Mouse (Mus musculus) cortical plate, adult 2 months (tissue): ENCODE measurements at regions not wholly inside any gene's neighbourhood (a gene's known extent, or its start where the extent isn't known, plus 50 kb on each side); places are given as distances from the start of the nearest gene placed in this dataset.
A peak's percentile ranks its signal among the peaks of the same experiment; 100 is the strongest.

Experiments used
- H3K27ac ChIP-seq: fragments of 200-500 bp; 2 replicates; pipeline ENCODE4 v1.5.1; 2012; ENCODE audit warnings: low read length, control low read depth, inconsistent platforms; ENCODE audit not compliant: insufficient read depth
- H3K4me1 ChIP-seq: fragments of 200-500 bp; 2 replicates; pipeline ENCODE4 v1.6.1; 2011; ENCODE audit warnings: low read length; ENCODE audit not compliant: control insufficient read depth, insufficient read depth
- H3K4me3 ChIP-seq: fragments of 200-500 bp; 2 replicates; pipeline ENCODE4 v1.5.1; 2011; ENCODE audit warnings: mild to moderate bottlenecking, low read length, control low read depth; ENCODE audit not compliant: insufficient read depth
- CTCF ChIP-seq: fragments of 200-500 bp; IDR thresholded peaks from 2 replicates; pipeline ENCODE4 v1.5.1; 2011; ENCODE audit warnings: mild to moderate bottlenecking, control low read depth, low read length; ENCODE audit not compliant: insufficient read depth; ENCODE audit errors: extremely low read depth
- POLR2A ChIP-seq: fragments of 200-500 bp; IDR thresholded peaks from 2 replicates; pipeline ENCODE4 v1.6.1; 2011; ENCODE audit warnings: mild to moderate bottlenecking, low read length, control low read depth; ENCODE audit not compliant: insufficient read depth; ENCODE audit errors: extremely low read depth

GRCm38 (mm10) chr4:105301547-105301946 lies 144.4 kb downstream of the Plpp3 start:
- no peak overlapping the region for H3K4me3 ChIP-seq
- no peak overlapping the region for H3K27ac ChIP-seq
- TF ChIP-seq CTCF: no peak
- no peaks in the 10 kb centered on the region for H3K4me1 ChIP-seq

- TF ChIP-seq CTCF (no peak), POLR2A (no peak)
- H3K4me1 ChIP-seq: no peaks in the 10 kb centered on the region
- H3K4me3 ChIP-seq: no peak overlapping the region
- no peak overlapping the region for H3K27ac ChIP-seq
Observed at GRCm38 (mm10) chr4:105304166-105304565, 147.0 kb downstream of the Plpp3 start.

GRCm38 (mm10) chr4:105305931-105306330 lies 148.8 kb downstream of the Plpp3 start:
- Histone ChIP-seq H3K4me3 (no peak overlapping the region), H3K27ac (no peak overlapping the region), H3K4me1 (no peaks in the 10 kb centered on the region)
- TF ChIP-seq CTCF (no peak), POLR2A (no peak)

GRCm38 (mm10) chr4:105307356-105307755 lies 150.2 kb downstream of the Plpp3 start:
- TF ChIP-seq CTCF (no peak), POLR2A (no peak)
- no peaks in the 10 kb centered on the region for H3K4me1 ChIP-seq
- no peak overlapping the region for H3K27ac ChIP-seq
- H3K4me3 ChIP-seq: no peak overlapping the region

GRCm38 (mm10) chr4:105307905-105308304 lies 150.8 kb downstream of the Plpp3 start:
- Histone ChIP-seq H3K4me3 (no peak overlapping the region), H3K4me1 (no peaks in the 10 kb centered on the region), H3K27ac (no peak overlapping the region)
- TF ChIP-seq POLR2A (no peak), CTCF (no peak)

GRCm38 (mm10) chr4:105308971-105309488 lies 151.9 kb downstream of the Plpp3 start:
- no peak overlapping the region for H3K27ac ChIP-seq
- no peak overlapping the region for H3K4me3 ChIP-seq
- no peaks in the 10 kb centered on the region for H3K4me1 ChIP-seq
- no peak for TF ChIP-seq POLR2A
- TF ChIP-seq CTCF: no peak

GRCm38 (mm10) chr4:105312643-105313042 lies 155.5 kb downstream of the Plpp3 start:
- no peak overlapping the region for H3K27ac ChIP-seq
- TF ChIP-seq POLR2A (no peak), CTCF (no peak)
- H3K4me1 ChIP-seq: no peaks in the 10 kb centered on the region
- H3K4me3 ChIP-seq: no peak overlapping the region

GRCm38 (mm10) chr4:105313151-105313818 lies 156.1 kb downstream of the Plpp3 start:
- Histone ChIP-seq H3K4me3 (no peak overlapping the region), H3K4me1 (no peaks in the 10 kb centered on the region), H3K27ac (no peak overlapping the region)
- TF ChIP-seq POLR2A (no peak), CTCF (no peak)

GRCm38 (mm10) chr4:105315095-105315494 lies 157.9 kb downstream of the Plpp3 start:
- Histone ChIP-seq H3K4me1 (no peaks in the 10 kb centered on the region), H3K27ac (no peak overlapping the region), H3K4me3 (no peak overlapping the region)
- no peak for TF ChIP-seq CTCF
- no peak for TF ChIP-seq POLR2A

- Histone ChIP-seq H3K4me3 (no peak overlapping the region), H3K27ac (no peak overlapping the region), H3K4me1 (no peaks in the 10 kb centered on the region)
- TF ChIP-seq CTCF: peak; percentile 27; the same call in 1 of the 2 replicates
- TF ChIP-seq POLR2A: no peak
Observed at GRCm38 (mm10) chr4:105316478-105317206, 159.5 kb downstream of the Plpp3 start.
